Mouse (Mus musculus): ENCODE results near the gene Nt5dc3. TPM values are rescaled to one million over a fixed set of nuclear protein-coding genes. Genes with fewer than 3 reads are reported as not detected.

The Nt5dc3 gene
- total RNA-seq (2021), result 100 to 1,000 TPM; 133 to 138 TPM

DNA sequence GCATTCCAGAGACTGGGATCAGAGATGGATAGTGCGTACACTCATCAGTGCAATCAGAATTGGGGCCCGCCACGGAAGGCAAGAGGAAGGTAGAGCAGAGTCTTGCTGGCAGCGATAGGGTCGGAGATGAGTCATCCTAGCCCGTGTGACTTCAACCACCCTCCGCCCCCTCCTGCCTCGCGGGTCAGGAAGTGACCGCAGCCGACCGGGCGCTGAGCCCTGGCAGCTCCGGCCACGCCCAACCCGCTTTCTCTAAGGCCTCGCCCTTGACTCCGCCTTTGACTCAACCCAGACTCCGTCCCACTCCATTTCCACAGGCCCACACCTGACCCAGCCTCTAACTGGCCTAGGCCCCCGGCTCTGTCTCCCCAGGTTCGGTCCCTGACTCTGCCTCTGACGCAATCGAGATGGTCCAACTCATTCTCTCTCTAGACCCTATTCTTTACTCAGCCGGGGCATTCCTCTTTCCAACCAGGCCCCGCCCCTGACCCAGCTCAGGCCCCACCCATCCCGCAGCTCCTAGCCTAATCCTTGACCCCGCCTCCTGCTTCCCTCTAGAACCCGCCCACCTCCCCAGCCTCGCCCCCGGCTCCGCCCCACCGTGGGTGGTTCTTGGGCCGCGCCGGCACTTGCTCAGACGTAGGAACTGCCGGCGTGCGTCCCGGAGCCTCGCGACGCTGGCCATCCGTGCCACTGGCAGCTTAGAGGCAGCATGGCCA, at the start of gene Nt5dc3:
TSS of gene Nt5dc3 (plus strand) at position 608 of the 719 bp plus-strand sequence.
- DNase-seq, result peak; percentile 93

DNA sequence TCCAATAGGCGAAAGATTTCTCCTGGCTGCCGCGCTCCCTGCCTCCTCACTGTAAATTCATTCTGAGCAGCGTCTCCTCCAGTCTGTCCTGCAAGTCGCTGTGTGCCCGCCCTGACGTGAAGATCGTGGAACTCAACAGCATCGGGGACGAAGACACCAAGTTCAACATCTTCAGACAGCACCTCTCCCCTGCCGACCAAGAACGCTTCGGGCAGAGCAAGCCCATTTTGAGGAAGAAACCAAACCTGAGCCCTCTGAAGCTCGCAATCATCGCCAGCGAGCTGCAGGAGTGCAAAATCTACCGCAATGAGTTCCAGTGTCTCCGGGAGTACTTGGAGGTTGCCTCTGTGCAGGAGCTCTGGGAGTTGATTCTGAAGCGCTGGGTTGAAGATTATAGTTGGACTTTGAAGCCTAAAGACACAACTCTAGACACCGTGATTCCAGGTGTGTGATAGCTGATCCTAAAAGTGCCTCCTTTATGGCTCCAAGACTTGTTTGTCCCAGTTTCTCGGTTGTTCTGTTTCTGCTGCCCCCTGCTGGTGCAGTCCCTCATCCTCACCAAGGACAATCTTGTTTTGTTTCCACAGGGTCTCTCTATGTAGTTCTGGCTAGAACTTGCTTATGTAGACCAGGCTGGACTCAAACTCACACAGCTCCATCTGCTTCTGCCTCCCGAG, 47.8 kb upstream of the Nt5dc3 start:
- DNase-seq, result peak; percentile 80 to 82

DNA sequence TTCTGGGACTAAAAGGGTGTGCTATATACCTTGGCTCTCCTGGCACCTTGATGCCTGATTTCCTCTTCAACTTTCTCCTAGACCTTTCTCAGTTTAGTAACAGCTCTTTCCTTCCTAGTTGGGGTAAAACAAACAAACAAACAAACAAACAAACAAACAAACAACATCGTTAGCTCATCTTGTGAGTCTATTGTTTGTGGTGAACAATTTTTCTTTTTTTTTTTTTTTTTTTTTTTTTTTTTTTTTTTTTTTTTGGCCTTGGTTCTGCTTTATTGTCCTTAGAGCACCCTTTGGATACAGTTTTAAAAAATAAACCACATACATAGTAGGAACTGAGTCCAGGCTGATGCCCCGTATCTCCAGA, 47.3 kb upstream of the Nt5dc3 start:
- no peak for DNase-seq

DNA sequence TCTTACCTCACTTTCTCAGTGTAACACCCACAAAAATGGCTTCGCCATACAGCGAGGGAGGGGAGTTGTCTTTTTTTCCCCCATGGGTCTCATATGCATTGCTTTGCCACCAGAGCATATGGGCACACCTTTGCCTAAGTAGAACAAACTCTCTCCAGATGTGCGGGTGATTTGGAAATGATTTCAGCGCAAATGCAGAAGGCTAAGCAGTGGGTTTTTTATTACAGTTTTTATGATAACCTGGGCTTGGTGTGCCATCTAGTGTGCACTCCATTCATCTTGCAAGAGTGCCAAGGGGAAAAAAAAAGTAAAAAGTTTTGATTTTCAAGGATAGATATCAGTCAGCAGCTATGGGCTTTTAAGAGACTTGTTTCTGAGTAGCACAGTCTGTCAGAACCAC, 43.8 kb upstream of the Nt5dc3 start:
- DNase-seq, result no peak

DNA sequence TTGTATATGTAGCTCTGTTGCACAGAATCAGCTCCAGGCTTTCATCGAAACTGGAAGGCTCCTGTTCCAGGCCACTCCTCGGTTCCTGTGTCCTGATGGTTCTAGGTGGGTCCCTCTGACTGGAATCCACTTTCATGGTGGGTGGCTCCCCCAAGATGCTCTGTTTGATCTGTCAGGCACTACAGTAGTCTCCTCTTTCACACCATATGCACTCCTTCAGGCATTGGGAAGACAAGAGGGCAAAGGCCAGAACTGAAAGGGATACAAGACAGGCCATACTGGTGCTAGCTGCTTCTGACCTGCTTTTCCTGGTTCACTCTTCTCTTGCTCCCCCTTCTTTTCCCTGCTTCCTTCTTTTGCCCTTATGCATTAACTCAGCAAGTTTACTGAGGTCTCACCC, 35.9 kb upstream of the Nt5dc3 start:
- DNase-seq, result no peak

DNA sequence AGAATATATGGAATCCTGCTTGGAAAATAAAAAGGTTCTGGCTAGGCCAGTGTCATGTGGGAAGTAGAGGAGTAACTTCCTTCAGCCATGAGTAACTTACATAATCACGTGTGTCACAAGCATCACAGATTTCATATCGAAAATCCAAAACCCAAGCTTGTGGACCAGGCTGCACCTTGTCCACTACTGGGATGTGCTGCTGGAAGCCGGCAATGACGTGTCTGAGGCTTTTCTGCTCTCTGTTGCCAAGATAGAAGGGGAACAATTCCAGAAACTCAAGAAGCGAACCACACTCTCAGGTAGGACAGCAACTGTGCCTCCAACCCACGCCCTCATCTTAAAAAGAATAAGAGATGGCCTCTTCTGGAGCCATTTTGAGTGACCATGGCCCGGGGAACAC, 34.5 kb upstream of the Nt5dc3 start:
- DNase-seq, result no peak

DNA sequence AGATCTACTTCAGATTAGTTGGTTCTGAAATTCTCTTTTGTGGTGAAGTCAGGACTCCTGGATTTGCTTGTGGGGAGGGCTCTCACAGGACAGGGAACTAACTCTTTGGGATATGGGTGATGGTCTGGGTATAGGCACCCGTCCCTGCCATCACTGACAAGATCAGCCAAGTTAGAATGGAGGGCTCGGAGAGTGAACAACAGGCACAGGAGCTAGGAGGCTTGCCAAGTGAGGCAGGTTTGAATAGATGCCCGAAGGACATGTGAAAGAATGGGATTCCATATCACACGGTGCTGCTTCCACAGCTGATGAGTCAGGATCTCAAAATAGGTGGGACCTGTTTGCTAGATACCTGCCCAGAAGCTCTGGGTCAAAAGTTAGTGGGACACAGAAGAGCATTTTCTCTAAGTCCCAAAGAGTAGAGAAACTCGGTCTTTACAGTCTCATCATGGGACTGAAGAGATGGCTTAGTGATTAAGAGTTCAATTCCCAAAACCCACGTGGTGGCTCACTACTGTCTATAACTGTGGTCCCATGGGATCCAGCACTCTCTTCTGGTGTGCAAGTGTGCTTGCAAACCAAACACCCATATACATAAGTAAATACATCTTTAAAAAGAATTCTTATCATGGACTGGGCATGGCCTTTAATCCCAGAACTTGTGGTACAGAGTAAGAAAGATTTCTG, 22.8 kb upstream of the Nt5dc3 start:
- DNase-seq, result no peak

DNA sequence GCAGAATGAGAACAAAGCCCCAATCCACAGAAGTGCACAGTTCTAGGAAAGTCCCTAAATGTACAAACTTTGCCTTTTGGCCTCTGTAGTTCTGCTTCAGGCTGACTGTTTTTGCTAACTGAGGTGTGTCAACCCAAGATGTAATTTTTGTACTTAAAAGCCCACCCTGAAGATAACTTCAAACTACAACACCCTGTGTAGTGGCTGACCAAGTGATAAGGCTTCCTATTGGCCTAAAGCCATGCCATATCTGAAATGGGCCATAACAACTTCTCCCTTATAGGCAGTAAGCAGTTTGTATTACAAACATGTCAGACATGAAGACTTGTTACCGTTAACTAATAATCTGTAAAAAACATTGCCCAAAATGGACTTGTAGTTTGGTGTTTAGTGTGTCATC, 21.1 kb upstream of the Nt5dc3 start:
- no peak for DNase-seq

DNA sequence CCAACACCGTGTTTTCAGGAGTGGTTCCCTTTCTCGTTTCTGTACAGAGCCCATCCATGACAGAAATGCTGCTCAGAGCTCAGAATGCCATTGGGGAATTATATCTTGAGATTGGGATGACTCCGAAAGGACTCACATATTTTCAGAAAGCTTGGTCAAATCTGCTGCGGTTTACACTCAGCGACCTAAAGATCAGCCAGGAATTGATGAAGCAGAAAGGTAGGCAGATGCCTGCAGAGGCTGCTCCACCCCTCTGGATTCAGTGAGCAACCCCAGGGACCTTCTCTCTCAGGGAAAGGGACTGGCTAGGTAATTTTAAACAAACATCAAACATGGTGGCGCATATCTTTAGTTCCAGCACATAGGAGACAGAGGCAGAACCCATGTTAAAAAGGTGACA, 20.6 kb upstream of the Nt5dc3 start:
- DNase-seq, result no peak

DNA sequence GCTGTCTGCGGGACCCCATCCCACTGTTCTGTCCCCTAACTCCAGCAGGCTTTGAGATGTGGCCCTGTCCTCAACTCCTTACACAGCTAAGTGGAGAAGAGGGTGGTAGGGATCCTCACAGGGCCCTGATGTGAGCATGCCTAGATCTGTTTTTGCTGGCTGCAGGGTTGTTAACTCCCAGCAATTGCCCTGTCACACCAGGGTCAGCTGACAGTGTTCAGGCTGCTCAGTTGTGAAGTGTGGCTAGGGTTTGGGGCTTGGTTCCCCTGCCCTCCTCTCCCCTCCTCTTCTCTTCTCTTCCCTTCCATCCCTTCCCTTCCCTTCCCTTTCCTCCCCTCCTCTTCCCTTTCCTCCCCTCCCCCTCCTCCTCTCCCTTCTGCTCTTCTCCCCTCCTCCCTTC, 17.6 kb upstream of the Nt5dc3 start:
- DNase-seq, result no peak

DNA sequence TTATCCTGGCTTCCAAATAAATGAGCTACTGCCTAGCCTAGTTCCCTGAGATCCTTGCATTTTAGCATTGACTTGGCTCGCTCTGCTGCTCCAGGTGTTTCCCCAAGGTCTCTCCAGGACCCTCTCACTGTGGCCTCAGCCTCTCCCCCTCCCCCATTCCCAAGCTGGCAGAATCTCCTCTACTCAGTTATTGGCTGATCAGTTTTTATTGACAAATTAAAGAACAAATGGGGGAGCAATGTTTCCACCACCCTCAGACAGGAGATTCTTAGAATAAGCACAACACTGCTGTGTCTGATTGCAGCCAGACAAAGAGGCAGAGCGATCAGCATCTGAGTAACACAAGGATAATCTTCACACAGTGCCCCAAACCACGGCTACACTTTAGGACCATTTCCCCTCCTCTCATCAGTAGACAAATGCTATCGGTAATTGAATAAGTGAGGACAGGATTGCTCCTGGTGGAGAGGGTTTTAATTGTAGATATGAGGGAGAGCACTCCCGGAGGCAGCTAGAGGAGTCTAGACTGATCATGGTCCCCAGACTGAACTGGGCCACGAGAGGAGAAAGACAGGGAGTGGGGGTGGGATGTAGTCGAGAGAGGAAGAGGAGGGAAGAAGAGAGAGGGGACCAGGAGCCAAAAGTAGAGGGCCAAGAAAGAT, 17.0 kb upstream of the Nt5dc3 start:
- DNase-seq, result no peak

DNA sequence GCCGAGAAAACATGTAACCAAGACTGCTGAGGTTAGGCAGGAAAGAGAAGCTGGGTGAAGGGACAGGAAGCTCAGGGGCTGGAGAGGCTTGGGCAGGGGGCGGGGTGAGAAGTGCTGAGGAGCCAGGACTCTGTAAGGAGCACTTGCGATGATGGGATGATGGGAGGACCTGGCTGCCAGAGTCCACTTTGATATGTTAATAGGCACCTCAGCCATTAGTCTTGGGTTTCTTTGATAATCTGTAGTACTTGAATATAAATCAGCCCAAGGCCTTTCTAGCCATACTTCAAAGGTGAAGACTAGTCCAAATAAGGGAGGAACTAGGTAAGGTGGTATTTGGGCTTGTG, 16.4 kb upstream of the Nt5dc3 start:
- no peak for DNase-seq

DNA sequence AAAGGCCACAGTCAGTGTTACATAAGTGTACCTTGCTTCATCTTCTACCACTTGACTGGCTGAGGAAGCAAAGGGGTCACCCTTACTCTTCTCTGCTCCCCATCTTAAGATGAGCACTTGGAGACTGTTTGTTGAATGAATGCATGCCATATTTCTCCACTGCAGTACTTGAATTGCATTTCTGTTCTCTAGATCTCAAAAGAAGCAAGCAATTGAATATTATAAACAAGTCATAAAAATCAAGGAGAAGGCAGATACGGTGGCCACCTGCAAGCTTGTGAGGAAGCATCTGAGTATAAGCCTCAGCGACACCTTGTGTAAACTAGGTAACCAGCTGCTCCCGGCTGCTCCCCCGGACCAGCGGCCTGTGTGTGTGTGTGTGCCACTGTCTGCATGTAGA, 15.1 kb upstream of the Nt5dc3 start, which contains the start of gene Gm49358:
TSS of gene Gm49358 (plus strand) at position 301 of the 400 bp plus-strand sequence.
- no peak for DNase-seq

DNA sequence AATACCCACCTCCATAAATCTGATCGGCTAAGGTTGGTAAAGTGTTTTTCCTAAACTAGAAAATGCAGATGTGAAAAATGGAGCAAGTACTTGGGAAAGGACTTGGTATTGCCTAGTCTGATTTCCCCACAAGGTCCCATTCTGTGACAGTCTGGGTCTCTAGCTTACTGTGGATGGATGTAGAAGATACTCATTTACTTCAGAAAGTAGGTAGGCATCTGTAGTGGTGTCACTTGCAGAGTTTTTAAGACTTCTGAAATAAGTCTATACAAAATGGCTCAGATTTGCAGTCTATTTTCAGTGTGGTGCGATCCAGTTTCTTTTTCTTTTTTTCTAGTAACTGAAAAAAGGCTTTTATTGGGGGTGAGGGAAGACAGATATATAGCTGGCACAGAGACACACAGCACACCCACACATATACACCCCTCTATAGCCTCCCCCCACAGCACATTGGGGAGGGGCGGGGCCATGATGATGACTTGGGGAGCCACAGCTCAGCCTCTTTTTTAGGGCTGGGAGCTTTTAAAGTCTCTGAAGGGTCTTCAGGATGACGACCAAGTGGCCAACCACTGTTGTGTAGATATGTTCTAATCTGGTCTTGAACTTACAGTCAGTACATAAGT, 13.3 kb upstream of the Nt5dc3 start:
- no peak for DNase-seq

DNA sequence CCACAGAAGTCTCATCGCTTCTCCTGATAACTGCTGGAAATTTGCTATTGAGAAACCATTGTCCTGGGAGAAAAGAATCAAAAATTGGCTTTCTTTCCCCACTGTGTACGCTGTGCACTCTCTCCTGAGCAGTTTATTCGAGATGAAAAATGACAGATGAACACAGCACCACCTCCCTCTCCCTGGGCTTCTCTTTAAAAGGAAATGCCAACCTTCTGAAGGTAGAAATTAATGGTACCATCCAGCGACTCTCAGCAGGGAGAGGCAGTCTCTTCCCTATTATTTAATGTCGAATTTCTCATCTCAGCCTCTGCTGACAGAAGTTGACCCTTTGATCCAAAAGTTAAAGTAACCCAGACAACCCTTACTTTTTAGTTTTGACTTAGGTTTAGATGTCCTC, 9.6 kb upstream of the Nt5dc3 start:
- DNase-seq, result no peak

DNA sequence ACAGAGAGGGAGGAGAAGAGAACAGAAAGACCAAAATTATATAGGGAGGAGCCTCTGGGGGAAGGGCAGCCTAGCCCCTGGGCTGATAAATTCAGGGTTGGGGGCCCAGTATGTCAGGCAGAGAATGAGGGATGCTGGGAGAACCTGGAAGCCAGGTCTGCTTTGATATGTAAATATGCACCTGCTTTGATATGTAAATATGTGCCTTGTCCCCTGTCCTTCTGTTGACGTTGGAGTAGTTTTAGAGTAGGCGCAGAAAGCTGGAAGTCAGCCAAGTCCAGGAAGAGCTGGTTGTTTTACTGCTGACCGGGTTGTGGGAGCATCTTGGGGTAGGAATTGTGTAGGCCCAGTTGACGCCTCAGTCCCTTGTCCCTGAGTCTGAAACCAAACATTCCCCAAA, 9.0 kb upstream of the Nt5dc3 start:
- no peak for DNase-seq

DNA sequence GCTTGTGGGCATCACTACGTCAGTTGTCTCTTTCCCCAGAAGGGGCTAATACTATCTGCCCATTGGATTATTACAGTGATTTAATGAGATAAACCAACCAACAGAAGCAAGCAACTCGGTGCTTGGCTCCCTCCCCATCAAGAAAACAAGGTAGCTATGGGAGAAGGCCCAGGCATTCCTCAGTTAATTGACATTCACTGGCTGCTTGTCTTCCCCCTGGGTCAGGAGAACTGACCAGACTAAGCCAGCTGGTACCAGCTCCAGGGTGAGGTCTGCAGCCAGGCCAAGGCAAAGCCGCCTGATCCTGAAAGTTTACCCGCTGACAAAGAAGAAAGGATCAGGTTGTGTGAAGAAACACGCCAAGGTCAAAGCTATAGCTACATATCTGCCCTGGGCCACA, 7.1 kb upstream of the Nt5dc3 start:
- no peak for DNase-seq

DNA sequence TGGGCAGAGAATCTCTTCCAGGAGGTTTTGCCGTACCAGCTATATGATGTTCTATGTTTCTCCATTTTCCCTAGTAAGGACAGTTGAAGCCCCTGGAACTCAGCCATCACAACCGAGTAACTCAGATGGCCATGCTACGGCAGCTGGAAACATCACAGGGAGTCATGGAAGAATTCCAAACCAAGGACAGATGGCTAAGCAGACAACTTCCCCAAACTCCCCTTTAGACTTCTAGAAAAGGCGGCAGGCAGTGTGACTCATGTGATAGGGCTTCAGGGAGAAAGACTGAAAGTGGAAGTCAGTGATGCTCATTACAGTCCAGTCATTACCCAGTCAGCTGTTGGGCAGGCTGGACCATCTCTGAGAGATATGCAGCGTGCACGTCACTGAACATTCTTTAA, 6.6 kb upstream of the Nt5dc3 start:
- DNase-seq, result no peak

DNA sequence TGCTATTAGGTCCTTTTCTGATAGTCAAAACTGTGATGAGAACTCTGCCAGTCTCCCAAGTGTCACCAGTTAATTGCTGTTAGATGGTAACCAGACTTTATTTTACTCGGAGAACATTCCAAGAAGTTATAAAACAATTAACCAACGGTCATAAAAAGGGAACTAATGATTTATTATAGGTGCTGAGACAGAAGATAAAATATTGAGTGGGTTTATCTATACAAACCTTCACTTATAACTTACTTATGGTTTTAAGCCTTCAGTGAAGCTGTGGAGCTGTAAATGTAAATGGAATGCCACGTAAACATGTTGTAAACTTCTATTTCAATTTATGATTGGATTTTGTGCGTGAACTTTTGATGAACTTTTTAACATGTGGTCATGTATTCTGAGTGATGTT, 5.4 kb upstream of the Nt5dc3 start:
- DNase-seq, result no peak

DNA sequence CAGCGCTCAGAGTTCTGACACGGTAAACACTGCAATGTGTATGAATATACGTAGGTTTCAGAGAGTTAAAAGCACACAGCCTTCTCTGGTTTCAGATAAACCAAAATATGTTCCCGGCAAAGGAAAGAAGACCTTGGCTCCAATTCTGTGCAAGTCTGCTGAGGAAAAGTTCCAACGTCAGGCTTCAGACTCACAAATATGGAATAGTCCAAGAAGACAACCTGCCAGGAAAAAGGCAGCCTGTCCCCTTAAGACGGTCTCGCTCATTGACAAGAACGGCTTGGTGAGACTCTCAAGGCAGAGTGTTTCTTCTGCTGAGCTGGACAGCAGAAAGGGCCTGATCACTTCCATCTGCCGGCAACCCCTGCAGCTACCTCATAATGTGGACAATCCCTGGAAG, 2.5 kb upstream of the Nt5dc3 start:
- DNase-seq, result no peak

DNA sequence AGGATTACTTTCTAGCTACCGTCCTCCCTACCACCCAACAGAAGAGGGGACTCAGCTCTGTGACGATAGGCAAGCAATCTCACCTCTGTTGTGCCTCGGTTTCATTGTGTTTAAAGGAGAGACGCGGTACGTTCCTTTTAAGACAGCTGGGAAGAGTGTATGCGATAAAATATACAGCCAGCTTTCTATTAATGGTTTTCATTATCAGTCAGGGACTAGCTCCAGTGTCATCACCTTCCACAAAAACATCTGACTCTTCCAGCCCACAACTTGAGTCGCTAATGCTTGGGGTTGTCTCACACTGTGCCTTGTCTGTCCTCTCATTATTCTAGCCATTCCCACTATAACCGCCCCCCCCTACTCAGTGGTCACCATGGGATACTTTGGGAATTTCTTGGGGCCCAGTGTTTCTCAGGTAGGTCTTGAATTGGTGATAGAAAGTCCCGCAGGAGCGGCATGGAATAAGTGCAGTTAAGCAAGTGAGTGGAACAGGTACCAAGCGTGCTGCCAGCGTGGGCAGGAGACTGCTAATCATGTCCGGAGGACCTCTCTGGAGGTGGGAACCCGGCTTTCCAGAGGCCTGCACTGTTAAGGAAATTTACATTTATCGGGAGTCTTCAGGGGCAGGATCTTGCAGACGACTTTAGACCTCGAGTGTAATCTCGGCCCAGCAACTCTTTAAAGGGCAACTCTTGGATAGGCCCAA, 1.0 kb upstream of the Nt5dc3 start:
- DNase-seq, result no peak

DNA sequence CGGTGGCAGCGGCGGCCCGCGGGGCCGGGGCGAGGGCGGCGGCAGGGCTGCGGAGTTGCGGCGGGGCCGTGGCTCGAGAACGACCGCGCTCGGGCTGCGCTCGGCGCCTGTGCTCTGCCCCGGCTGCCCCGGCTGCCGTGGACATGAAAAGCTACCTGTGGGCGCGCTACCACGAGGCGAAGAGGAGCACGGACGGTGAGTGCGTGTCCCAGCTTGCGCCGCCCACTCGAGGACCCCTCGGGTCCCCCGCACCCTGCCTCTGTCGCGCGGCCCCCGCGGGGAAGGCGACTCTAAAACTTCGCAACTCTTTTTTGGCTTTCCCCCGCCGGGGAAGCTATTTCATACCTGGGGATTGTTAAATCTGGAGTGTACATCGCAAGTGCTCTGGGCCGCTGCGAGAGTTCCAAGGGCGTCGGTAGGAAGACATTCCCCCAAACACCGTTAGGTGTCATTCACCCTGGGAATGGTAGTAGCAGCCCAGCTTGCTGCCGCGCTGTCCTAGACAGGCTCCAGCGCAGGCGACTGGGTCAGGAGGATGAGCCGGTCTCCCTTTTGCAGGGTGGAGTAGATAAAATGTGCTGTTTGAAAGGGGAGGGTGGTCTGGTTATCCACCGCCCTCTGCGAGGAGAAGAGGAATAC, 431 bp downstream of the Nt5dc3 start:
- DNase-seq, result peak in 1 of 2 experiments; percentile 36

Measured in layer of hippocampus, postnatal 36 days (tissue).